Mouse (Mus musculus): ENCODE results near the gene Hoxb7. TPM values are rescaled to one million over a fixed set of nuclear protein-coding genes. Genes with fewer than 3 reads are reported as not detected.
A peak's percentile ranks its signal among the peaks of the same experiment; 100 is the strongest.

Gene Hoxb7
- polyA plus RNA-seq, 1 experiment from 2014 or later, result not detected

DNA sequence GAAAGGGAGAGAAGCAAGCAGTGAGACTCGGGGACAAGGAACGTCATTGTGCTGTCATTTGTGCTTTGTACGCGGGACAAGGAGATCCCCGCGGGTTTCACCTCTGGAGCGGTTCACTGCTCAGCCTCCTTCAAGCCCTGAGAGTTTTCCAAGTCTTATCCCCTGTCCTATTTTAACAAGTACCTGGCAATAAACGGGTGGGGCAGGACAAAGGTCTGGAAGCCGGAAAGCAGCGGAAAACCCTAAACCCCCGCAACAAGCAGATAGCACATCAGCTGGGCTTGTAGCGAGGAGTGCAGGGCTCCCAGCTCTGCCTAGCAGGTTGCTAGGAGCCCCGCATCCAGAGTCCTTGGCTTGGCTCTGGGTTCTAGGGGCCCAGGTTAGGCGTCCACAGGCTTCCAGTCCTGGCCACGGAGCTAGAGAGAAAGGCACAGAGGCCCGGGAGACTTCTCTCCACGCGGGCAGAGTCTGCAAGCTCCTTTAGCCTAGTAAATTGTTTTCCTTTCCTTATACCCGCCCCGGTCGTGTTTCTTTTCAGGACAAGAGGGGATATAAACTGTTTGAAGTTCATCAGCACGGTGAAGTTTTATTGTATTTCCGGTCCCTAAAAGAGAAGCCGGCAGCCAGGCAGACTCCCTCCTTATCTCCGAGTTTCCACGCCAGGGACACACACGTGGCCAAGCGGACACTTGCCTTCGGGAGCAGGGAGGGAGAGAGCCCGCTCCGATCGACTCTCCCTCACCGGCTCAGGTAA is 22.6 kb upstream of the Hoxb7 start:
- H3K27ac ChIP-seq (replicated peaks in 1 of 2; ENCODE audit: control insufficient read depth in 1 of 2, insufficient read depth in 1 of 2, low read depth in 2 of 2, low read length in 2 of 2), result no peak overlapping the region
- no peak overlapping the region for H3K9ac ChIP-seq (ENCODE audit: low read length)
- H3K9me3 ChIP-seq (ENCODE audit: control insufficient read depth, low read length), result no peaks in the 10 kb centered on the region
- peaks cover 99% of the 10 kb centered on the region for H3K27me3 ChIP-seq (ENCODE audit: control insufficient read depth, insufficient read depth, low read length)
- no peak overlapping the region for H3K4me2 ChIP-seq (ENCODE audit: low read length)
- H3K36me3 ChIP-seq (ENCODE audit: control insufficient read depth, insufficient read depth, low read length), result no peaks in the 10 kb centered on the region
- H3K4me1 ChIP-seq (ENCODE audit: control insufficient read depth in 2 of 2, insufficient read depth in 2 of 2, low read length in 2 of 2), result no peaks in the 10 kb centered on the region
- H3K4me3 ChIP-seq (ENCODE audit: control insufficient read depth in 1 of 2, insufficient read depth in 1 of 2, low read depth in 1 of 2, low read length in 2 of 2), result no peak overlapping the region
- no peak for ATAC-seq (ENCODE audit: insufficient number of reproducible peaks, insufficient read depth, low FRiP score, low read depth)
- WGBS, result under 1% methylated on average over 33 of the region's 33 CpGs

DNA sequence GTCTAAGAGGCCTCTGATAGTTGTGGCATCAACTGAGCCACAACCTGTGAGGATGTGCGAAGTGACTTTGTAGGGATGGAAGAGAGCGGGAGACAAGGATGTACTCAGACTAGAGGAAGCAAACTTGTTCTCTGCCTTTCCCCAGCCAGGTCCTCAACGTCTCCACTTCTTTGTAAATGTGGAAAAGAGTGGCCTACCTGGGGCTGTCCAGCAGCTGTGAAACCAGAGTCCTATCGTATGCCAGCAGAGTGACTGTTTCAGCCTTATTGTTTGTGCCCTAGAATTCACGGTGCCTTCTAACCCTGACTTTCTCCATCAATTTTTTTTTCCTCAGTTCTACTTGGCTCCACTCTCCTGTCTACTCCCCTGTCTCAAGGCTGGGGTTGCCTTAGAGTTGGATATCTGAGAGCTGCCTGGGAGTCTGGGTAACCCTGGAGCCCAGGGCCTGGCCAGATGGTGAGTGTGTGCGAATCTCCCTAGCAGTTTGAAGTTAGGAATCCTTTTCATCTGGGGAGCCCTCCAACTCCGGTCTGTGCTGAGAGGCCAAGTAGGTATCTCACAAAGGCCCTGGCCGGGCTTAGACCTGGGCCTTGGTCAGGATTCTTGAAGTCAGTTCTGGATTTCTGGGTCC is 21.9 kb upstream of the Hoxb7 start:
- Histone ChIP-seq H3K36me3 (ENCODE audit: control insufficient read depth, insufficient read depth, low read length) (no peaks in the 10 kb centered on the region), H3K9ac (ENCODE audit: low read length) (no peak overlapping the region), H3K4me3 (ENCODE audit: control insufficient read depth in 1 of 2, insufficient read depth in 1 of 2, low read depth in 1 of 2, low read length in 2 of 2) (no peak overlapping the region), H3K4me1 (ENCODE audit: control insufficient read depth in 2 of 2, insufficient read depth in 2 of 2, low read length in 2 of 2) (no peaks in the 10 kb centered on the region), H3K9me3 (ENCODE audit: control insufficient read depth, low read length) (no peaks in the 10 kb centered on the region), H3K4me2 (ENCODE audit: low read length) (no peak overlapping the region), H3K27me3 (ENCODE audit: control insufficient read depth, insufficient read depth, low read length) (peaks cover 99% of the 10 kb centered on the region), H3K27ac (replicated peaks in 1 of 2; ENCODE audit: control insufficient read depth in 1 of 2, insufficient read depth in 1 of 2, low read depth in 2 of 2, low read length in 2 of 2) (no peak overlapping the region)
- 7% methylated on average over 8 of the region's 8 CpGs for WGBS
- ATAC-seq (ENCODE audit: insufficient number of reproducible peaks, insufficient read depth, low FRiP score, low read depth), result no peak

DNA sequence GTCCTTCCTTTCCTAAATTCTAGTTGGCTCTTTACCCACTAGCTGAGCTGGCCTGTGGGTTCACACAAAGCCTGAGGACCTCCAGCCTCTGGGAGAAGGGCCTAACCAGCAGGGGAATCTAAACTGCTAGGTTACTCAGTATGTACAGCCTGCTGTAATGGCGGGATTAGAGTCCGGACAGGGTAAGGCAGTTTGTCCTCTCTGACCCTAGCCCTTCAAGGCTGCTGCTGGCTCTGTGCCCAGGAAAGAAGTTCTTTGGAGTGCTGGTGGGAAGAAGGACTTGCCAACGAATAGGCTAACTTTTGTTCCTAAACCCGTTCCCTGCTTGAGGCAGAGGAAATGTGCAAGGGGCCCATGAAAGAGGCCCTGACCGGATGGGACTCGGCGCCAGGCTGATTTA is 20.5 kb upstream of the Hoxb7 start:
- no peaks in the 10 kb centered on the region; a peak in 1 of 4 replicates for H3K4me1 ChIP-seq (ENCODE audit: control insufficient read depth in 2 of 2, insufficient read depth in 2 of 2, low read length in 2 of 2)
- WGBS, result 1% methylated on average over 7 of the region's 7 CpGs
- no peak overlapping the region for H3K4me3 ChIP-seq (ENCODE audit: control insufficient read depth in 1 of 2, insufficient read depth in 1 of 2, low read depth in 1 of 2, low read length in 2 of 2)
- H3K27ac ChIP-seq (replicated peaks in 1 of 2; ENCODE audit: control insufficient read depth in 1 of 2, insufficient read depth in 1 of 2, low read depth in 2 of 2, low read length in 2 of 2), result no peak overlapping the region
- no peaks in the 10 kb centered on the region for H3K36me3 ChIP-seq (ENCODE audit: control insufficient read depth, insufficient read depth, low read length)
- no peak overlapping the region for H3K4me2 ChIP-seq (ENCODE audit: low read length)
- no peak for ATAC-seq (ENCODE audit: insufficient number of reproducible peaks, insufficient read depth, low FRiP score, low read depth)
- H3K9ac ChIP-seq (ENCODE audit: low read length), result no peak overlapping the region
- H3K9me3 ChIP-seq (ENCODE audit: control insufficient read depth, low read length), result no peaks in the 10 kb centered on the region
- peaks cover 99% of the 10 kb centered on the region for H3K27me3 ChIP-seq (ENCODE audit: control insufficient read depth, insufficient read depth, low read length)

DNA sequence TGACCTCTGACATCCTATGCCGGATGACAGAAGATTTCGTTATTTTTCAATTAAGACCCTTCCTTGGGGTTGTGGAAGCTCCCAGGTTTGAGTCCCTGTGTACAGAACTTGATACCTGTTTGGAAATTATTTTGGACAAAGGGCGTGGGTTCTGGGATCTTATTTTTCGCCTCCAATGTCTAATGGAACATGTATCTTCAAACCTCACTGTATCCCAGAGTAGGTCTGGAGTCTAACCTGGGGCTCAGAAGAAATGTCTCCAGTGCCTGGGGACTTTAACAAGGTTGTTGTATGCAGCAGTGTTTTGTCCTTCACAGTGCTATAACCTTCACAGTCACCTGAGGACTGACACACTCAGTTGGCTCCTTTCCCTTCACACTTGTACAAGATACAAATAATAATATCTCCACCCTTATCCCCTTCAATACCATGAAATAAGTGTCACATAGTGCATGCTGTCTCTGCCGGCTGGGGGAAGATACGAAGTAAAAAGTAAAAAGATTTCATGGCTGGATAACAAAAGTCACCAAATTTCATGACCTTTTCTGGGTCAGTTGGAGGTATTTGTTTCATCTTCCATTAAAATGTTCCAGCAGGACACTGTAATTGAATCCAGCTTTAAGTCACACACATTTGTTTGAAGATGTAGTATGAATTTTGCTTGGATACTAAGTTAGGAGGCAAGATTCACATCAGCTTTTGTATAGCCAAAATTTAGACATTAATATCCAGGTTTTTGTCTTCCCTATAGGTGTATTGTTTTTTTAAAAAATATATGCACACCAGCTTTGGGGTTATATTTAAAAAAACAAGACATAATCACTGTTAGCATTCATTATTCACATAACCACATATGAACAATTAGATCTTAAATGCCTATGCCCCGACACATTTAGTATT is 19.2 kb upstream of the Hoxb7 start:
- Histone ChIP-seq H3K4me3 (ENCODE audit: control insufficient read depth in 1 of 2, insufficient read depth in 1 of 2, low read depth in 1 of 2, low read length in 2 of 2) (no peak overlapping the region), H3K9ac (ENCODE audit: low read length) (no peak overlapping the region), H3K27me3 (ENCODE audit: control insufficient read depth, insufficient read depth, low read length) (peaks cover 99% of the 10 kb centered on the region), H3K4me1 (ENCODE audit: control insufficient read depth in 2 of 2, insufficient read depth in 2 of 2, low read length in 2 of 2) (peaks cover 0 to 9% of the 10 kb centered on the region in 2 experiments; a peak in 2 of 4 replicates), H3K9me3 (ENCODE audit: control insufficient read depth, low read length) (no peaks in the 10 kb centered on the region), H3K4me2 (ENCODE audit: low read length) (no peak overlapping the region), H3K36me3 (ENCODE audit: control insufficient read depth, insufficient read depth, low read length) (no peaks in the 10 kb centered on the region), H3K27ac (replicated peaks in 1 of 2; ENCODE audit: control insufficient read depth in 1 of 2, insufficient read depth in 1 of 2, low read depth in 2 of 2, low read length in 2 of 2) (no peak overlapping the region)
- ATAC-seq (ENCODE audit: insufficient number of reproducible peaks, insufficient read depth, low FRiP score, low read depth), result no peak
- 16% methylated on average over 7 of the region's 7 CpGs for WGBS

DNA sequence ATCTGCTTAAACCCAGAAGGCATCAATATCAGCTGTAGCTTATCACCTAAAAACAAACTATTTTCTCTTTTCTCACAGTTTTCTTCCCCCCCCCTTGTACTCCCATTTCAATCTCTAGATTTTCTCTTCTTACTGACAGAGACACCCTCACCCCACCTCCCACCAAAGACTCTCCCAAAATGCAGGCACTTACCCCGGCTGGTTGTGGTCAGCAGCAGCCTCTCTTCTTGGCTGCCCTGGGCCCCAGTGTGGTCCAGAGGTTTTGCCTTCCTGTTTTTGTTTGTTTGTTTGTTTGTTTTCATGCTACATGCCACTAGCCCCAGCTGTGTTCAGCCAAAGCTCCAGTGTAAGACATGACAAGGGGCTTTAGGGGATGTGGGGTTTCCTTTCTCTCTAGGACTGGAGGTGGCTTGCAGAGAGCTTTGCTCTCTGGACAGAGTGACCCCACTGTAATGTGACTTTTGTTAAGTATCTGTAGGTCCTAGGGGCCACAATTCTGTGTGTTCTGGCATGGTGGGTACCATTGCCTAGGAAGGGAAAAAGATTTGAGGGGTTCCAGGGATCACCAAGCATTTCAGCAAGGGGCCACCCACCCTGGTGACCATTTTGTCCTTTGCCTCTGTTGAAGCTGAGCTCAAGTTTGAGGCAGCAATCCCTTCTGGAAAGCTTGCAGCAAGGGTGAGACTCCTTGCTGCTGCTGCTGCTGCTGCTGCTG is 18.2 kb upstream of the Hoxb7 start:
- Histone ChIP-seq H3K4me2 (ENCODE audit: low read length) (no peak overlapping the region), H3K4me3 (ENCODE audit: control insufficient read depth in 1 of 2, insufficient read depth in 1 of 2, low read depth in 1 of 2, low read length in 2 of 2) (no peak overlapping the region), H3K4me1 (ENCODE audit: control insufficient read depth in 2 of 2, insufficient read depth in 2 of 2, low read length in 2 of 2) (peaks cover 0 to 11% of the 10 kb centered on the region in 2 experiments; a peak in 2 of 4 replicates), H3K36me3 (ENCODE audit: control insufficient read depth, insufficient read depth, low read length) (no peaks in the 10 kb centered on the region), H3K9ac (ENCODE audit: low read length) (no peak overlapping the region), H3K27me3 (ENCODE audit: control insufficient read depth, insufficient read depth, low read length) (peaks cover 99% of the 10 kb centered on the region), H3K9me3 (ENCODE audit: control insufficient read depth, low read length) (no peaks in the 10 kb centered on the region), H3K27ac (replicated peaks in 1 of 2; ENCODE audit: control insufficient read depth in 1 of 2, insufficient read depth in 1 of 2, low read depth in 2 of 2, low read length in 2 of 2) (no peak overlapping the region)
- 7% methylated on average over 1 of the region's 1 CpGs for WGBS
- no peak for ATAC-seq (ENCODE audit: insufficient number of reproducible peaks, insufficient read depth, low FRiP score, low read depth)

DNA sequence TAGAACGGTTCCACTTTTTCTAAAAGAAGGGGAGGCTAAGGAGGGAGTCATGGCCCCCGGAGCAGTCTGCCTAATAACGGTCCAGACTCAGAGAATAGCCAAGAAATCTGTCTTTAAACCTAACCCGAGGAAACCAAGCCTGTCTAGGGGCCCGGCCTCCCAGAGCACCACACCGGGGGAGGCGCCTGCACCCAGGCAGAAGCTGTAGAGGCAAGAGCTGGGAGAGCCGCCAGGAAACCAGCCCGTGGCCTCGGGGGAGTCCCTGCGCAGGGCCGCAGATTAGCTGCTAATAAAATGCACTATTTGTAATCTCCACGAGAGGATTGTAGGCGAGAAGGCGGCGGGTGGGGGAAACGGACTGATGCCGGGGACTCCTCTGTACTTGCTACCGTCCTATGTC is 16.6 kb upstream of the Hoxb7 start:
- ATAC-seq (ENCODE audit: insufficient number of reproducible peaks, insufficient read depth, low FRiP score, low read depth), result no peak
- Histone ChIP-seq H3K27ac (replicated peaks in 1 of 2; ENCODE audit: control insufficient read depth in 1 of 2, insufficient read depth in 1 of 2, low read depth in 2 of 2, low read length in 2 of 2) (no peak overlapping the region), H3K36me3 (ENCODE audit: control insufficient read depth, insufficient read depth, low read length) (no peaks in the 10 kb centered on the region), H3K9ac (ENCODE audit: low read length) (no peak overlapping the region), H3K4me3 (ENCODE audit: control insufficient read depth in 1 of 2, insufficient read depth in 1 of 2, low read depth in 1 of 2, low read length in 2 of 2) (no peak overlapping the region), H3K9me3 (ENCODE audit: control insufficient read depth, low read length) (no peaks in the 10 kb centered on the region), H3K27me3 (ENCODE audit: control insufficient read depth, insufficient read depth, low read length) (peaks cover 99% of the 10 kb centered on the region), H3K4me2 (ENCODE audit: low read length) (no peak overlapping the region), H3K4me1 (ENCODE audit: control insufficient read depth in 2 of 2, insufficient read depth in 2 of 2, low read length in 2 of 2) (peaks cover 0 to 11% of the 10 kb centered on the region in 2 experiments; a peak in 2 of 4 replicates)
- WGBS, result under 1% methylated on average over 19 of the region's 19 CpGs

DNA sequence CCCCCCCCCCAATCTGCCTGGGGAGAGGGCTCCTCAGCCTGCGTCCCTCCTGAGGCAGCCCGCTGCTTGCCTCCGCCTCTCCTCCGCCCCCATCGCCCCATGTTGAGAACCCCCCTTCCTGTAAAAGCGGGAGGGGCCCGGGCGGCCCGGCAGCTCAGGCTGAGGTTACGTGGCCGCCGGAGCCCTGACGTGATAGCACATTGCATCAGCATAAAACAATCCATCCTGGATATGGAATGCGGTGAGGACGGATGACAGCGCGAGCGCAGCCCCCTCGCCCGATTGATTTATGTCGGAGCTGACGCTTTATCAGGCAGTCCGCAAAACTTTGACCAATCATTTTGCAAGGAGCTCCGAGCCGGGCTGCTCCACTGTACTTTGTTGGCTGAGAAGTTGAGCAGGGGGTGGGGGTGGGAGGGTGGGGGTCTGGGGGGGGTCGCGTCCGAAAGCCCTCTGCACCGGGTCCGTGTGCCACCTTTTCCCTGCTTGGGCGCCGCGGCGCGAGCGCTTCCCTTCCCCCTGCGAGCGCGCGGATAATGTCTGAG is 15.4 kb upstream of the Hoxb7 start, which contains the start of gene Hoxb9:
Gene Hoxb9 (plus strand): TSS at position 462 of the 545 bp plus-strand sequence.
- Histone ChIP-seq H3K27me3 (ENCODE audit: control insufficient read depth, insufficient read depth, low read length) (peaks cover 100% of the 10 kb centered on the region), H3K27ac (replicated peaks in 1 of 2; ENCODE audit: control insufficient read depth in 1 of 2, insufficient read depth in 1 of 2, low read depth in 2 of 2, low read length in 2 of 2) (no peak within 1 kb of the TSS), H3K36me3 (ENCODE audit: control insufficient read depth, insufficient read depth, low read length) (no peaks in the 10 kb centered on the region), H3K9ac (ENCODE audit: low read length) (no peak within 1 kb of the TSS), H3K4me1 (ENCODE audit: control insufficient read depth in 2 of 2, insufficient read depth in 2 of 2, low read length in 2 of 2) (peaks cover 0 to 11% of the 10 kb centered on the region in 2 experiments; a peak in 2 of 4 replicates), H3K9me3 (ENCODE audit: control insufficient read depth, low read length) (no peaks in the 10 kb centered on the region), H3K4me3 (ENCODE audit: control insufficient read depth in 1 of 2, insufficient read depth in 1 of 2, low read depth in 1 of 2, low read length in 2 of 2) (peak within 1 kb of the TSS in 1 of 2 experiments; percentile 29; a peak in 2 of 4 replicates), H3K4me2 (ENCODE audit: low read length) (peak within 1 kb of the TSS; percentile 48)
- ATAC-seq (ENCODE audit: insufficient number of reproducible peaks, insufficient read depth, low FRiP score, low read depth), result no peak
- WGBS, result under 1% methylated on average over 38 of the region's 40 CpGs

Data from heart, embryonic 14.5 days (tissue).